ENCODE assay signal across 25 mouse cellular contexts in genomic region chr1:28622745-28623144, GRCm38 (mm10).
DNase-seq lines count a peak whose midpoint lies in the region; ATAC-seq and TF ChIP-seq lines count a peak whose summit lies in the region.
"Had no signal": no experiment of that assay in that cellular context is flagged by ENCODE, and none has a peak within 500 bp of the region (broad histone marks: within the 10 kb centered on the region; RNA-seq: fewer than 3 reads in every experiment).

No protein-coding gene starts in this region.

- no peak overlapping the region for H3K4me3 ChIP-seq in limb, embryonic 14.5 days (replicated peaks; ENCODE audit: low read length)
- H3K4me3 ChIP-seq in limb, embryonic 10.5 days: no peak overlapping the region
- H3K4me3 ChIP-seq: forebrain, embryonic 10.5 days; heart, embryonic 15.5 days; hindbrain, embryonic 15.5 days; liver, embryonic 15.5 days; megakaryocyte, embryonic 14.5 days; midbrain, embryonic 13.5 days had no signal

- H3K4me2 ChIP-seq in limb, embryonic 14.5 days (replicated peaks; ENCODE audit: low read depth, low read length, severe bottlenecking): no peak overlapping the region
- H3K4me2 ChIP-seq: heart, embryonic 15.5 days; hindbrain, embryonic 15.5 days; liver, embryonic 15.5 days; midbrain, embryonic 13.5 days had no signal

- ATAC-seq in limb, embryonic 14.5 days (ENCODE audit: low FRiP score, low read depth): no peak
- ATAC-seq in activated CD4-positive, CD25-positive, alpha-beta regulatory T cell, adult 4 months: no peak
- ATAC-seq: CD4-positive, CD25-positive, alpha-beta regulatory T cell, adult 4 months; forebrain, postnatal 0 days; midbrain, embryonic 13.5 days had no signal

- 88% methylated on average over 9 of the region's 9 CpGs for WGBS in limb, embryonic 14.5 days
- WGBS in limb, embryonic 10.5 days: 94% methylated on average over 9 of the region's 9 CpGs

- no peaks in the 10 kb centered on the region for H3K36me3 ChIP-seq in limb, embryonic 14.5 days (ENCODE audit: control insufficient read depth, insufficient read depth, low read length)
- H3K36me3 ChIP-seq in limb, embryonic 10.5 days: no peaks in the 10 kb centered on the region
- H3K36me3 ChIP-seq: forebrain, embryonic 10.5 days; G1E; heart, embryonic 15.5 days; hindbrain, embryonic 15.5 days; liver, embryonic 15.5 days; midbrain, embryonic 13.5 days had no signal

- no peaks in the 10 kb centered on the region for H3K4me1 ChIP-seq in limb, embryonic 14.5 days (ENCODE audit: control insufficient read depth, insufficient read depth, low read length)
- H3K4me1 ChIP-seq in limb, embryonic 10.5 days: no peaks in the 10 kb centered on the region
- H3K4me1 ChIP-seq: forebrain, embryonic 10.5 days; heart, embryonic 15.5 days; hindbrain, embryonic 15.5 days; liver, embryonic 15.5 days; megakaryocyte, embryonic 14.5 days; midbrain, embryonic 13.5 days had no signal

- H3K9ac ChIP-seq in limb, embryonic 14.5 days (ENCODE audit: low read depth, low read length, severe bottlenecking): no peak overlapping the region
- H3K9ac ChIP-seq: forebrain, postnatal 0 days; heart, embryonic 15.5 days; hindbrain, embryonic 15.5 days; liver, embryonic 15.5 days; midbrain, embryonic 13.5 days had no signal

- no peak overlapping the region for H3K27ac ChIP-seq in limb, embryonic 14.5 days (replicated peaks; ENCODE audit: low read depth, low read length)
- H3K27ac ChIP-seq in limb, embryonic 10.5 days: no peak overlapping the region
- H3K27ac ChIP-seq: forebrain, embryonic 10.5 days; heart, embryonic 15.5 days; hindbrain, embryonic 15.5 days; liver, embryonic 15.5 days; midbrain, embryonic 13.5 days had no signal

- H3K9me3 ChIP-seq in limb, embryonic 14.5 days (ENCODE audit: control insufficient read depth, low read length): no peaks in the 10 kb centered on the region
- no peaks in the 10 kb centered on the region for H3K9me3 ChIP-seq in limb, embryonic 10.5 days (replicated peaks)
- H3K9me3 ChIP-seq: forebrain, embryonic 10.5 days; heart, embryonic 15.5 days; hindbrain, embryonic 15.5 days; liver, embryonic 15.5 days; megakaryocyte, embryonic 14.5 days; midbrain, embryonic 13.5 days had no signal

- TF ChIP-seq POLR2A in limb, embryonic 14.5 days (IDR thresholded peaks at IDR 0.05; ENCODE audit: borderline replicate concordance, extremely low read depth, insufficient read depth, insufficient read length): no peak

- H3K27me3 ChIP-seq in limb, embryonic 14.5 days (ENCODE audit: control insufficient read depth, insufficient read depth, low read length): no peaks in the 10 kb centered on the region
- H3K27me3 ChIP-seq in limb, embryonic 10.5 days (ENCODE audit: low read depth, poor library complexity, severe bottlenecking): no peaks in the 10 kb centered on the region
- H3K27me3 ChIP-seq: heart, embryonic 15.5 days; hindbrain, embryonic 15.5 days; liver, embryonic 15.5 days; megakaryocyte, embryonic 14.5 days; midbrain, embryonic 13.5 days had no signal

- DNase-seq in cerebellum, postnatal 10 days: peak; percentile 10 to 14
- no peak for DNase-seq in cerebellum, adult 8-10 months
- peak; percentile 2 for DNase-seq in limb, embryonic 14.5 days (ENCODE audit: low spot score)
- DNase-seq in limb, embryonic 10.5 days (ENCODE audit: low spot score): no peak
- DNase-seq in 3134 (ENCODE audit: extremely low read depth, insufficient read length, low spot score) (peak; percentile 4), WW6 (ENCODE audit: low read depth, low spot score) (peak; percentile 7)
- DNase-seq in embryo, embryonic 10 days (ENCODE audit: low spot score): no peak
- DNase-seq: adrenal gland, postnatal 25 days; forebrain, postnatal 0 days; heart, postnatal 36 days; kidney, adult 8-10 months; kidney, postnatal 36 days; liver; lung, postnatal 36 days; thymus, adult 2 months; thymus, postnatal 4 days had no signal

Comparison
In these comparisons a context has a peak if more than half of its experiments do, and no peak if none do; other contexts are left out.
1. DNase-seq: peak in cerebellum, postnatal 10 days (2 of 2), limb, embryonic 14.5 days (single experiment), 3134 (single experiment) and WW6 (single experiment); none in cerebellum, adult 8-10 months (single experiment), limb, embryonic 10.5 days (single experiment) and embryo, embryonic 10 days (single experiment).